Mouse (Mus musculus) testis, adult 2 months (tissue): ENCODE results near the gene Zfp706.

ENCODE experiments used
- CTCF ChIP-seq: fragments of 200-500 bp; IDR thresholded peaks from 2 replicates; pipeline ENCODE4 v1.5.1; 2012; ENCODE audit warnings: low read depth, mild to moderate bottlenecking, inconsistent platforms, low read length, moderate library complexity; ENCODE audit not compliant: control insufficient read depth, insufficient read depth, insufficient replicate concordance
- POLR2A ChIP-seq: fragments of 200-500 bp; IDR thresholded peaks from 2 replicates; pipeline ENCODE4 v1.6.1; 2012; ENCODE audit warnings: low read depth, mild to moderate bottlenecking, inconsistent platforms, low read length, moderate library complexity; ENCODE audit not compliant: control insufficient read depth

DNA sequence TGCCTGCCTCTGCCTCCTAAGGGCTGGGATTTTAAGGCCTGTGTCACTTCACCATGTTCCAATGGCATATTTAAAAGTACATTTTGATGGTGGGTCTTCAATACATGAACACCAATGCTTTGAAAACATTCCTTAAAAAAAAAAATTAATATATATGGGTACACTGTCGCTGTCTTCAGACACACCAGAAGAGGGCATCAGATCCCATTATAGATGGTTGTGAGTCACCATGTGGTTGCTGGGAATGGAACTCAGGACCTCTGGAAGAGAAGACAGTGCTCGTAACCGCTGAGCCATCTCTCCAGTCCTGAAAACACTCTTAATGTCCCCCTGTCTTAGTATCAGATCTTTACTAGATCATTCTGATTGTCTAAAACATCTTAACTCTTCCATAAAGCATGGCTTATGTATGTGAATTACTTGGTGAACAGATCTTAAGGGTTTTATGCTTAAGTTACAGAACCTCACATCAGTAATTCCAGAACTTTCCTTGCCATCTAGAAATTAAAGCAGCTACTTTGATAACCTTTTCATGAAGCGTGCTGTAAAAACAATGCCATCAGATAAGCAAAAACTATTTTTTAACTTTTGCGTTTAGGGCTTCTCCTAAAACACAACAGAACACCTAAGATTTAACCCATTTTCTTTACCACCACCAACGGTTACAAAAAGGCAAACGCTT lies 1.6 kb downstream of the Zfp706 start:
- TF ChIP-seq CTCF (no peak), POLR2A (no peak)
